Mouse (Mus musculus) stomach, postnatal 0 days (tissue): Measurements from ENCODE around the gene Dapl1.

Experiments
- CTCF ChIP-seq: IDR thresholded peaks from 2 replicates; pipeline ENCODE4 v1.5.1; 2016; ENCODE audit warnings: antibody characterized with exemption, low read depth, mild to moderate bottlenecking, moderate library complexity
- EP300 ChIP-seq: optimal IDR thresholded peaks from 2 replicates; pipeline ENCODE3; 2016; ENCODE audit warnings: antibody characterized with exemption

DNA sequence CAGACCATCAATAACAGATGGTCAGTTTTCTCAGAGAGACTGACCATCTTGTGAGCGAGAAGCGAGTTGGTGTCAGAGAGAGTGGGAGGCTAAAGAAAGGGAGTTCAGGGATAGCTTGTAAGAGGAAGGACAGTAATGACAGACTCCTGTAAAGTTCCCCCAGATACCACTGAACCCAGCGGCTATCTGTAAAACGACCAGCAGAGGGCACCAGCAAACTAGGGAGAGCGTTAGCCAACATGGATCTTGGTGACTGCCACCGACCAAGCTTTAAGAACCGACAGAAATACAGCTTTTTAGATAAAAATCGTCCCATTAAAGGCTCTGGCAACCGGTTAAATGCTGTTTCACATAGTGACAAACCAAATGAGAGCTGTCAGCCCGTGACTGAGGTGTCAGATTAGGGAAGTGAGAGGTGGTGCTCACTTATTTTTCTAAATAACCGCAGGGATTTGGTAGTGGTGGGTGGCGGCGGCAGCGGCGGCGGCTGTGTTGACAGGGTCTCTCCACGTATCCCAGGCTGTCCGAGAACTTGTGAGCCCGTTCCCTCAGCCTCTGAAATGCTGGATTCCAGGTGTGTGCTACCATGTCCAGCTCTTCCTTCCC lies 37.7 kb downstream of the Dapl1 start:
- TF ChIP-seq CTCF (peak; percentile 96), EP300 (no peak)
